Mouse (Mus musculus) thymus, postnatal 25 days (tissue): ENCODE results near the gene Gm10945.

Experiments
- DNase-seq: peaks from one replicate; pipeline ENCODE4 v3.0.0; 2022

Gene Gm10945

DNA sequence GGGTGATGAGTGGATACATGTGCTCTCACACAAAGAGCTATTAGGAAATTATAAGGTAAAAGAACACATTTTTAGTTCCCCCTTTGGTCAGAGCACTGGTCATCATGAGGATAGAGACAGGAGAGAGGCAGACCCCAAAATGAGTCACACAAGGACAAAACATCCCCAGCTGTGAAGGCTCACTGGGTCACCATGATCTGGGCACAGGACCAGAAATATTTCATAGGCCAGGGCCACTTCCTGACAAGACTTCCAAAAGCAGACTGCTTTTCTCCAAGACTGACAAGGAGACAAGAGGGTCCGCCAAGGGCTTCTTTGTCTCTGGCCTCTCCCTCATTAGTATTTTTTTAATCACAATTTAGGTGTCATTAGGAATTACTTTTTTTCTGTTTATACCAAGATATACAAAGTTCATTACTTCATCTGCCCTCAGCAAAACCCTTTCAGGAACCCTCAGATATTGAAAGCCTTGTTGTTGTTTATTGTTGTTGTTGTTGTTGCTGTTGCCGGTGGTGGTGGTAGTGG lies at the start of gene Gm10945:
Gm10945 (minus strand) TSS at position 475 of the 525 bp plus-strand sequence.
- DNase-seq, result no peak

DNA sequence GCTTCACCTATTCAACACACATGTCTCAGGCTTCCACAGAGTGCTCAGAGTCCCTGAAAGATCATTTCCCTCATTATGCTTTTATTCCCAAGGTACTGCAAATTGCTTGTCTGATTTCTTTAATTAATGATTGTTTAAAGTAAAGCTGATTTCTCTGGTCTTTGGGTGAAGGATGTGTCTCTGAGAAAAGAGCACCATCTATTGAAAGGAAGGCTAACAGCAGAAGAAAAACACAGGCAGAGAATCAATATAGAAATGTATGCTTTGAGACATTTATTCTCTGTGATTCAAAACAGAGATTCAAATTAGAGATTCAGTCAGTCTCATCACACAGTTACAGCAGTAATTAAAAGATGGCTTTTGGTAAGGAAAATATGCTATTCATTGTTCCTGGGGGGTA lies 28.7 kb upstream of the Gm10945 start:
- no peak for DNase-seq

DNA sequence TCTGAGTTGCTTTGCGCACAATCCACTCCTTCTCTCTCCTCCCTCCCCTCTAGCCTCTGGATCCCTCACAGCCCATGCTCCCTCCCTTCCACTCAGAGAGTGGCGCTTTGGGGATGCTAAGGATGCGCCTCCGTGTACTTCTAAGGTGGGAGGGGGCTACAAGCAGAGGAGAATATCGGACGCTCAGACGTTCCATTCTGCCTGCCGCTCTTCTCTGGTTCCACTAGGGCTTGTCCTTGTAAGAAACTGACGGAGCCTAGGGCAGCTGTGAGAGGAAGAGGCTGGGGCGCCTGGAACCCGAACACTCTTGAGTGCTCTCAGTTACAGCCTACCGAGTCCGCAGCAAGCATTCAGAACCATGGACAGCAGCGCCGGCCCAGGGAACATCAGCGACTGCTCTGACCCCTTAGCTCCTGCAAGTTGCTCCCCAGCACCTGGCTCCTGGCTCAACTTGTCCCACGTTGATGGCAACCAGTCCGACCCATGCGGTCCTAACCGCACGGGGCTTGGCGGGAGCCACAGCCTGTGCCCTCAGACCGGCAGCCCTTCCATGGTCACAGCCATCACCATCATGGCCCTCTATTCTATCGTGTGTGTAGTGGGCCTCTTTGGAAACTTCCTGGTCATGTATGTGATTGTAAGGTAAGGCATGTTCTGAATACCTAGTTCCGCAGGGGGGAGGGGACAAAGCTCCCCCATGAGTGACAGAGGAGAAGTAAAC lies 27.1 kb upstream of the Gm10945 start:
- peak; percentile 1 for DNase-seq

DNA sequence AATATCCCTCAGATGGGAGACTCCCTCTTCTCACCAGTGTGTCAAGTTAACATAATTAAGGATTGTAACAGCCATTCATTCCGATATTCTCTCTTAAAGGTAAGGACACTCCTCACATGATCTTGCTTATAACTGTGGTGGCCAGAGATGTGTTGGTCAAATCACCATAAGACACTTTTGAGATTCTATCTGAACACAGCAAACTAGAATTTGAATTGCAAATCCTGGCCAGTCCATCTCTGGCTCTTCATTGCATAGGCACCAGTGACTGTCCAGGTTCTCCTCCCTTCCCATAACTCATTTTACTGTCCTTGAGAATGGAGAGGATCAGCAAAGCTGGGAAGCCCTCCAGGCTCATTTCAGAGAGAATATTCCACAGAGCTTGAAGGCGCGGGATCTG lies 3.4 kb downstream of the Gm10945 start, which contains the start of gene Oprm1:
Oprm1 (plus strand) TSS at position 301 of the 400 bp plus-strand sequence.
- no peak for DNase-seq

GRCm38 (mm10) chr10:6753375-6753774 lies 8.2 kb downstream of the Gm10945 start:
- DNase-seq, result no peak

DNA sequence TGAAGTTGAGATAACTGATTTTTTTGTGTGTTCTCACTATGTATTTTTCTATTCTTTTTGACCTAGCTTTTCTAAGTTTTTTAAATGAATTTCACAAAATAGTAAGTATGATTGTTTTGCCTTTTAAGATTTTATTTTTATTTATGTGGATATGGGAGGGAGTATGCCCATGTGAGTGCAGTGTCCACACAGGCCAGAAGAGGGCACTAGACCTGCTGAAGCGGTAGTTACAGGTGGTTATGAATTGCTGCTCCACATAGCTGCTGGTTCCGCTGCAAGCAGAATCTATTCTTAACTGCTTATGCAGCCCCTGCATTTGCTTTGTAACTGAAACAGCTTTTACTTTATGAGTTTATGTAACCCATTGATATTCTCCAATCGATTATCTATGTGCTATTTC lies 33.1 kb downstream of the Gm10945 start:
- no peak for DNase-seq

DNA sequence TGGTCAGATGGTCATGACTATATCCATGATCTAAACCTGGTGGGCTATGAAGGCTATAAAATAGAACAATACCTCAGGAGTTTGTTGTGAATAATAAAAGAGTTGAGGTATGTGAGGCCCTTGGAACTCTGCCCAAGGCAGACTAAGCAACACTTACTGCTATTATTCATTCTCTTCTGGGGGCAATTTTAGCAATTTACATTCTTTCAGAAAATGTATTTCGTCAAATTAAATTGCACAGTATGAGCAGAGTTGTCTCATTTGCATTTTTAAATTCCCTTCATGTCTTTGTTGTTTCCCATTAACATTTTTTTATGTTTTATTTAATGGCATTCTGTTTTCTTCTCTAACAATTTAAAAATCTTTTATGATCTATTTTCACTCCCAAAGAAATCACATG lies 37.8 kb downstream of the Gm10945 start:
- DNase-seq, result no peak

- DNase-seq, result no peak
Measured at GRCm38 (mm10) chr10:6717181-6717948, 44.2 kb downstream of the Gm10945 start.

GRCm38 (mm10) chr10:6705226-6705885 lies 56.2 kb downstream of the Gm10945 start:
- no peak for DNase-seq

GRCm38 (mm10) chr10:6694218-6694850 lies 67.2 kb downstream of the Gm10945 start:
- no peak for DNase-seq
